Mouse (Mus musculus) heart, embryonic 10.5 days (tissue): Measurements from ENCODE around the gene Cntrl. TPM values are rescaled to one million over a fixed set of nuclear protein-coding genes. Genes with fewer than 3 reads are reported as not detected.

Source experiments
- DNase-seq: peaks from one replicate; pipeline ENCODE4 v3.0.0-alpha.2; 2017; ENCODE audit warnings: low spot score
- H3K27ac ChIP-seq: fragments of 300-500 bp; sonication (generic); 2 replicates; pipeline ENCODE4 v1.5.1; 2016; ENCODE audit warnings: mild to moderate bottlenecking
- H3K27me3 ChIP-seq: fragments of 300-500 bp; sonication (generic); 2 replicates; pipeline ENCODE4 v1.6.1; 2016; ENCODE audit warnings: mild to moderate bottlenecking; ENCODE audit not compliant: poor library complexity, insufficient read depth, severe bottlenecking
- H3K36me3 ChIP-seq: fragments of 300-500 bp; sonication (generic); 2 replicates; pipeline ENCODE4 v1.6.1; 2016; ENCODE audit warnings: mild to moderate bottlenecking, moderate library complexity
- H3K4me1 ChIP-seq: fragments of 300-500 bp; sonication (generic); 2 replicates; pipeline ENCODE4 v1.6.1; 2016; ENCODE audit warnings: mild to moderate bottlenecking
- H3K4me3 ChIP-seq: fragments of 300-500 bp; sonication (generic); 2 replicates; pipeline ENCODE4 v1.5.1; 2016; ENCODE audit warnings: mild to moderate bottlenecking, moderate library complexity
- H3K9me3 ChIP-seq: fragments of 300-500 bp; sonication (generic); 2 replicates; pipeline ENCODE4 v1.6.1; 2016; ENCODE audit warnings: mild to moderate bottlenecking, moderate library complexity
- WGBS: fragments of 180-500 bp; shearing (Covaris S2); methylation state at CpG from one replicate; pipeline ENCODE4 v1.1.7; 2016; 5-methylcytosine and 5-hydroxymethylcytosine counted together
- polyA plus RNA-seq: library from polyadenylated mRNA; unstranded; fragments of >200 nt; fragmentation: Nextera tagmentation; extraction: Ambion mirVana; gene quantifications from 2 replicates; pipeline ENCODE4 v1.2.1, GENCODE M21; 2016

Gene Cntrl
- polyA plus RNA-seq, 1 experiment from 2014 or later = 19.0 TPM

DNA sequence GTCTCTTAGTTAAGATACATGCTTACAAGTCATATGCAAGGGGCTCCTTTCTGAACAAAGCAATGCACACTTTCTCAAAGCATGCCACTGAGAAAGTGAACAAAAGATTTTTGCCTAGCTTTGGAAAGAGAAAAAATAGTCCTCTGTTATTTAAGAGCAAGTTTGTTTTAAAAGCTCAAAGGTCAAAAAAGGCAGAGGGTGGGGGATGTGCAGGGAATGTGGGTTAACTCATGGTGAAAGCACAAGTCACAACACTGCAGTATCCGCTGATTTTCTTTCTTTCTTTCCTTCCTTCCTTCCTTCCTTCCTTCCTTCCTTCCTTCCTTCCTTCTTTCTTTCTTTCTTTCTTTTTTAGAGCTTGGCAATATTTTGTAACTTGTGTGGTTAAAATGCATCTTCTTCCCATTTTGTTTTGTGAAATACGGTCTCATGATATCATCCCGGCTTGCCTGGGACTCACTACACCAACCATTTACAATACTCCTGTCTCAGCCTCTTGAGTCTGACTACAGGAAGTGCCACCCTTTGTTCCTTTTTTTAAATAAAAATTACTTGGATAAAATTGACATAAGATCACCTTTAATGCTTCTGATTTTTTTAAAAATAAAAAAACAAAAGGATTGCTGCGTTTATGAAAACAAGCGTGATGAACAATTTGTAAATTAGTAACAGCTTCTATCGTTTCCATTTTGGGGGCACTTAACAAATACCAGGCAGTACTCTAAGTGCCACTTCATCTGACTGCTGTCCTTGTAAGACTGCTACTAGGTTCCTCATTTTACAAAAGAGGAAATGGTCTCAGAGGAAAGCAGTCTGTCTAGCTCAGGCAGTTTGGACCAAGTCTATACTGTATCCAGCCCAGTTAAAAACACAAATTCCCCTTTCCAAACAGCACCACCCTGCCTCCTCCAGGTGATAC lies 86.6 kb downstream of the Cntrl start:
- no peak for DNase-seq
- Histone ChIP-seq H3K9me3 (no peaks in the 10 kb centered on the region), H3K4me3 (no peak overlapping the region; the same call in 1 of the 2 replicates), H3K27me3 (no peaks in the 10 kb centered on the region), H3K27ac (no peak overlapping the region), H3K36me3 (peaks cover 15% of the 10 kb centered on the region), H3K4me1 (peaks cover 16% of the 10 kb centered on the region)
- 73% methylated on average over 6 of the region's 6 CpGs for WGBS

DNA sequence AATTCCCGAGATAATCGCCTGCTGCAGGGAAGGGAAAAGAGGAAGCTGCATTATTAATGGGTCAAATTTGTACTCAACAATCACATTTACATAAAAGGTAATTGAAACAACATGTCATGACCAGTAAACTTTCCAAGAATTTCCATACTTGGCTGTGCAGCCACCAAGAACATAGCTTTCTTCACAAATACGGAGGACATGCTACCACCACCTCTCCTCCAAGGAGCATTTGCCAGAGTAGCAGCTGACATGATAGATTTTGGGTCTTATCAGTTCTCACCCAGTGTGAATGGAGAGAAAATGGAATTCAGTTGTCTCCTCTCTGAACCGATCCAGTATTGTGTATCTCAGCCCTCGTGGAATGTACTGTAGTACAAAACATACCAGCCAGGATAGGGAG lies 90.2 kb downstream of the Cntrl start:
- no peaks in the 10 kb centered on the region for H3K9me3 ChIP-seq
- H3K27ac ChIP-seq = peak overlapping the region; percentile 100
- H3K4me1 ChIP-seq = peaks cover 19% of the 10 kb centered on the region
- peak overlapping the region; percentile 99 for H3K4me3 ChIP-seq
- peaks cover 6% of the 10 kb centered on the region for H3K36me3 ChIP-seq
- WGBS = 16% methylated on average over 5 of the region's 5 CpGs
- H3K27me3 ChIP-seq = no peaks in the 10 kb centered on the region
- DNase-seq = no peak

DNA sequence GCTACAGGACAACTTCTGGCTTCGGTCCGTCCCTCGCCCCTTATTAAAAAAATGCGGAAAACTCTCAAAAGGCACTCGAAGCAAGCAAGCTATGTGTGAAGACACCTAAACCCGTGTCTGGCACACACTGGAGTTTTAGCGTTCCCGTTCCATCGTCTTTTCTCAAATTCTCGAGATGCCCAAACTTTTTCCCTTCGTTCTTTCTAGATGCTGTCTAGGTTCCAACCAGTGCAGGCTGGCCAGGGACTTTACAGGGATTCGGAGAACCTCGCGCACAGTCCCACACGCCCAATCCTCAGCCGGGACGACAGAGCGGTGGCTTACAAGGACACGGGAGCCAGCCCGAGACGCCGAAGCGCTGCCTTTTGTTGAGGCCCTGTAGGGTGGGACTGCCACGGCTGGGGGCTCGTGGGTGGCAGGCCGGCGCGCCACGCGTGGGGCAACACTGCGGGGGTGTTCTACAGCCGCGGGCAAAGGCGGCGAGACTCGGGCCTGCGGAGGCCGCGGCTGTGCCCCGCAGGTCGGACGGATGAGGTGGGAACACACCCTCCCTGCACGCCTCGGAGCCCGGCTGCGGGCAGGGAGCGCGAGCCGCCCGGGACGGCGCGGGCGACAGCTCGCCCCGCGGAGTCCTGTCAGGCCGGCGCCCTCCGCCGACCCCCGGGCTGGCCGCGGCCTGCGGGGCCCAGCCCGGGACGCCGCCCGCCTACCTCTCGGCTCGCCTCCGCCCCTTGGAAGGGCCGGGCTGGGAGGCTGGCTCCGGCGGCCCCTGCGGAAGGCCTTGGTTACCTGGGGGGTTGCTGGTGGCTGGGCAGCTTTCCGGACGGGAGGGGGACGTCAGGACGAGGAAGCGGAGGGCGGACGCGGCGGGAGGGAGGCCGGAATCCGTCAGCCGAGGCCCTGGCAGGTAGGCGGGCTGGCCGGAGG lies 90.9 kb downstream of the Cntrl start:
- peak overlapping the region; percentile 99 for H3K4me3 ChIP-seq
- no peaks in the 10 kb centered on the region for H3K9me3 ChIP-seq
- H3K36me3 ChIP-seq = peaks cover 6% of the 10 kb centered on the region
- H3K4me1 ChIP-seq = peaks cover 19% of the 10 kb centered on the region
- DNase-seq = peak; percentile 85
- no peaks in the 10 kb centered on the region for H3K27me3 ChIP-seq
- 1% methylated on average over 75 of the region's 90 CpGs for WGBS
- peak overlapping the region; percentile 100 for H3K27ac ChIP-seq

DNA sequence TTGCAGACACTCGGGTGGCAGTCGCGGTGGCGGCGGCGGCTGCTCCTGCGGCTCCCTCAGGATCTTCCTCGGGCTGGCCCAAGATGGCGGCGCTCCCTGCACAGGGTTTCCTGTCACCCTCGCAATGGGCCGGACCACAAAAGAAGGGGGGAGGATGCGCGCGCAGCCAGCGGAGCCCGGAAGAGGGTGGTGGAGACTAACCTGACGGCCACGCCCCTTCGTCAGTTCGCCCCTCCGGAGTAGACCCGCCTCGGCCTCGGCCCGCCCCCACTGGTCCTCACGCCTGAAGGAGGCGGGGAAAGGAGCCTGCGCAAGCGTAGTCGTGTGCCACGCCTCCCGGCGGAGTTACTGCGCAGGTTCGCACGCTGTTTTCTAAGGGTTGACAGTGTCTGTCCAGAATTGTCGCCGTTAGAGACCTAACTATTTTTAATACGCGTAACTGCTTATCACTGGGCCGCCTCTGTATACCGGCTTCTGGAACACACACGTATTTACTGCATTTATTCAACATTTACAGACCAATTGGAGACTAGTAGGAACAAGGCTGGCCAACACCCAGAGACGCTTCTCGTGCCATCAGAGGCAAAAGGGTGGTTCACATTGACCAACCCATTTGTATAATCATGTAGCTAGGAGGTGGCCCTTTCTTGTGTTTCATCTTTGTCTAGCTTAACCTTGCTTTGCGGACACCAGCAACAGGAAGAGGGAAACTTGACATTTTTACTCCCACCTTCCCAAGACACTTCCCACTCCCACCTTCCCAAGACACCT lies 91.8 kb downstream of the Cntrl start, which contains the start of gene Rab14:
Gene Rab14 (minus strand): TSS at position 223 of the 771 bp plus-strand sequence.
- DNase-seq = peak; percentile 100
- H3K36me3 ChIP-seq = peaks cover 6% of the 10 kb centered on the region
- no peaks in the 10 kb centered on the region for H3K9me3 ChIP-seq
- H3K27me3 ChIP-seq = no peaks in the 10 kb centered on the region
- H3K4me1 ChIP-seq = peaks cover 22% of the 10 kb centered on the region
- H3K4me3 ChIP-seq = peak within 1 kb of the TSS; percentile 99
- under 1% methylated on average over 40 of the region's 47 CpGs for WGBS
- H3K27ac ChIP-seq = peak within 1 kb of the TSS; percentile 100

DNA sequence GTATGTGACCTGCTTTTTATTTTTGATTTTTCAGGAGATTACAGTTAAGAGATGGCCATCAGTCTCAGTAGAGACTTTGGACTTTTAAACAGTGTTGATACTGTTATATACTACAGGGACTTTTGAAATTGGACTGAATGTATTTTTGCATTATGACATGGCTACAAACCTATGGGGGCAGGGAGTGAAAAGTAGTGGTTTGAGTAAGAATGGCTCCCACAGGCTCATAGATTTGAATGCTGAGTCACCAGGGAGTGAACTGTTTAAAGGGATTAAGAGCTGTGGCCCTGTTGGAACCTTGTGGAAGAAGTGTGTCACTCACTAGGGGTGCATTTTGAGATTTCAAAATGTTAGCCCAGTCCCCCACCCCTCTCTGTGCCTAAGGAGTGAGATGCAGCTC lies 94.4 kb downstream of the Cntrl start:
- H3K36me3 ChIP-seq = no peaks in the 10 kb centered on the region
- H3K27ac ChIP-seq = no peak overlapping the region
- H3K4me3 ChIP-seq = no peak overlapping the region
- DNase-seq = no peak
- no peaks in the 10 kb centered on the region for H3K27me3 ChIP-seq
- peaks cover 23% of the 10 kb centered on the region for H3K4me1 ChIP-seq
- H3K9me3 ChIP-seq = no peaks in the 10 kb centered on the region

DNA sequence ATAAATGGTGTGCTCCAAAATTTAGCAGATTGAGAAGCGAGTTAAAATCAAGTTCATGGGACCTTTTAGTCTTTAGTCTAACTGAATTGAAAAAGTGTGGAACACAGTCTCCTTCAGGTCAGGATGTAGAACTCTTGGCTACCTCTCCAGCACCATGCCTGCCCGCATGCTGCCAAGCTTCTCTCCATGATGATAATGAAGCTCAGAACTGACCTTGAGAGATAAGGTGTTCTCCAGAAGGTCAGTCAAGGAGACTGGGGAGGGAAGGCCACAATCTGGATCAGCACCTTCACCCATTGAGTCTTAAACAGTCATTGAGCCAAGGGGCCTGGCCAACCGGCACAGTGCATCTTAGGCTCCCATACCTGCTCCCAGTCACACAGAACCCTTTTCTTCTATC lies 97.5 kb downstream of the Cntrl start:
- Histone ChIP-seq H3K27ac (no peak overlapping the region), H3K27me3 (no peaks in the 10 kb centered on the region), H3K36me3 (no peaks in the 10 kb centered on the region), H3K9me3 (no peaks in the 10 kb centered on the region), H3K4me3 (no peak overlapping the region), H3K4me1 (peaks cover 11% of the 10 kb centered on the region)
- no peak for DNase-seq
- 75% methylated on average over 3 of the region's 3 CpGs for WGBS

DNA sequence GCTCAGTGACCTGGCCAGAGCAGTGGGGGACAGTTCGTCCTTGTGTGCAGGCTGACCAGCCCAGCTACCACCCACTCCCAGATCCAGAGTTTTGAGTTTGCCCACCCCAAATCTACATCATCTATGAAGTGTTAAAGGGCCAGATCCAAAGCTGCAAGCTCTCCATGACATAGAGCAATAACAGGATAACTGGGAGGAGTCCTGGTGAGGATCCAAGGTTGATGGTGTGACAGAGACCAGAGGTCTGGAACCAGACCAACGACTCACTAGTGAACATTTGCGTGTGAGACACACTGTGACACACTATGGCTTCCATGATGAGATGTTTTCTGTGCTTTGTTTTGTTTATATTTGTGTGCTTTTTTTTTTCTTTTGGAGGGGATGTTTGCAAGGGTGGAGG lies 98.8 kb downstream of the Cntrl start:
- WGBS = 72% methylated on average over 3 of the region's 3 CpGs
- H3K9me3 ChIP-seq = no peaks in the 10 kb centered on the region
- no peak for DNase-seq

DNA sequence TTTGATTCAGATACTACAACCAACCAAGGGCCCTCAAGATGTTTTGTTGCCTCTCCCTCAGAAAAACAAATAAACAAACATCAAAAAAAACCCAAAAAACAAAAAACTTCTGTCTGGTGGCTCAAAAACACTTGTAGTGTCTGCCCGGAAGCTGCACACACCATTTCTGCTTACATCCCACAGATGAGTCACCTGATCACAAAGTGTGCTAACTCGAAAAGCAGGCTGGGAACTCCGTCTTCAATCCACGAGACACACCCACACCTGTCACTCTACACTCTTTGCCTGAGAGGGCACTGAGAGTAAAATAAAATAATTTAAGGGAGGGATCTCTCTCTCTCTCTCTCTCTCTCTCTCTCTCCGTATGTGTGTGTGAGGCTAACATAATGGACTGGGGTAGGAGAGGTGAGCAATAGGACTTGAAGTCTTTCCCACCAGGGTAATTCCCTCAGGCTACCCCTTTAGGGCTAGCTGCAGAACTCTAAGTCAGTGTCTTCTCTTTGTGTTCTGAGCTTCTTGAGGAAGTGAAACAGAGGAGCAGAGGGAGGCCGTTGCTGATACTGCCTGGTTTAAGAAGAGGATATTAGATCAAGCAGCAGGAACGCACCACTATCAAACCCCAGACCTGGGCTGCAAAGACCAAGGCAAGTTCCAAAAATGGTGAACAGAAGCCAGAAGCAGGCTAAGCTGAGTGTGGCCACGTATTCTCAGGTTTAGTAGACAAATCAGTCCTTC lies 99.8 kb downstream of the Cntrl start:
- no peak for DNase-seq
- Histone ChIP-seq H3K4me1 (peaks cover 11% of the 10 kb centered on the region), H3K27me3 (0 out of 2 replicates have a peak, but pooled peaks cover 5% of the 10 kb centered on the region), H3K9me3 (no peaks in the 10 kb centered on the region), H3K4me3 (no peak overlapping the region), H3K27ac (no peak overlapping the region), H3K36me3 (no peaks in the 10 kb centered on the region)
- 65% methylated on average over 8 of the region's 8 CpGs for WGBS

More for the DNA sequence above, 98.8 kb downstream of the Cntrl start:
- no peaks in the 10 kb centered on the region for H3K36me3 ChIP-seq
- no peak overlapping the region for H3K4me3 ChIP-seq
- no peaks in the 10 kb centered on the region for H3K27me3 ChIP-seq
- H3K4me1 ChIP-seq = peaks cover 11% of the 10 kb centered on the region
- H3K27ac ChIP-seq = no peak overlapping the region

DNA sequence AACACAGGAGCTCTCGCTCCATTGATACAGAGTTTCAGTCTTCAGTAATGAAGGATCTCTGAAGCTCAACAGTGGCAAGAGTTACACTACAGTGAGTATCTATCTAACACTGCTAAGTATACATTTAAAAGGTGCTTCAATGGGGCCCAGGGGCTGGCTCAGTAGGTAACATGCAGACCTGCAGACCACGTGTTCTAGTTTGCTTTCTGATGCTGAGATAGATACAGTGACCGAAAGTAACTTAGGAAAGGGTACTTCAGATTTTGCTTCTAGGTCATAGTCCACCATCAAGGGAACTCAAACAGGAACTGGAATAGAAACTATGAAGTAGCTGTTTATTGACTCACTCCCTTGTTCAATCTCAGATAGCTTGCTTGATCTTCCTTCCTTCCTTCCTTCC lies 102.4 kb downstream of the Cntrl start:
- H3K27ac ChIP-seq = no peak overlapping the region
- H3K4me1 ChIP-seq = peaks cover 11% of the 10 kb centered on the region
- WGBS = 75% methylated on average over 3 of the region's 3 CpGs
- H3K36me3 ChIP-seq = no peaks in the 10 kb centered on the region
- no peak for DNase-seq
- H3K4me3 ChIP-seq = no peak overlapping the region
- no peaks in the 10 kb centered on the region for H3K9me3 ChIP-seq
- H3K27me3 ChIP-seq = 0 out of 2 replicates have a peak, but pooled peaks cover 8% of the 10 kb centered on the region

DNA sequence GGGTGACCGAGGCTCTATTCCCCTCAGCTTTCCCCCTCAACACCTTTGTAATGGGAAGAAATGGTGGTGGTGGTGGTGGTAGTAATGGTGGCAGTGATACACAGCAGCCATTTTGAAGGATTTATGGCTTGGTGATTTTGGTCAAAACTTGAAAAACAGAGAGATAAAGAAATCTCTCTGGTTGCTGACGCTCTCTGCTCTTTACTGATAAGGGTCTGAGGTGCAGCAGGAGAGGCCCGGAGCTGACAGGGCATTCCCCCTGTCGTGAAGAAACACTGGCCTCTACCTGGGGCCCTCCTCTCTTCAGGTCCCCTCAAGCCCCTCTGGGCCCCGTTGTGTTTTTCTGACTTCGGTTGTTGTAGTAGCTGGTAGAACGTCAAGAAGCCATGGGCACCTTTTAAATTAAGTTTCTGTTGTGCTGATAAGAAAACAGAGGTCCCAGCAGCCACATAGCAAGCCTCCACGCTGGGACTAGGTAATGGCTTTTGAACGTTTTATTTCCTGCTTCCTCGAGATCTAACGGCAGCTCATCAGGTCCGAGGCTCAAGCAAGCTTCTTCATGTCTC lies 104.1 kb downstream of the Cntrl start:
- H3K4me1 ChIP-seq = peaks cover 3% of the 10 kb centered on the region; the same call in 1 of the 2 replicates
- H3K9me3 ChIP-seq = no peaks in the 10 kb centered on the region
- no peaks in the 10 kb centered on the region for H3K36me3 ChIP-seq
- no peak overlapping the region for H3K4me3 ChIP-seq
- H3K27ac ChIP-seq = no peak overlapping the region
- no peak for DNase-seq
- 51% methylated on average over 12 of the region's 12 CpGs for WGBS
- 0 out of 2 replicates have a peak, but pooled peaks cover 8% of the 10 kb centered on the region for H3K27me3 ChIP-seq

DNA sequence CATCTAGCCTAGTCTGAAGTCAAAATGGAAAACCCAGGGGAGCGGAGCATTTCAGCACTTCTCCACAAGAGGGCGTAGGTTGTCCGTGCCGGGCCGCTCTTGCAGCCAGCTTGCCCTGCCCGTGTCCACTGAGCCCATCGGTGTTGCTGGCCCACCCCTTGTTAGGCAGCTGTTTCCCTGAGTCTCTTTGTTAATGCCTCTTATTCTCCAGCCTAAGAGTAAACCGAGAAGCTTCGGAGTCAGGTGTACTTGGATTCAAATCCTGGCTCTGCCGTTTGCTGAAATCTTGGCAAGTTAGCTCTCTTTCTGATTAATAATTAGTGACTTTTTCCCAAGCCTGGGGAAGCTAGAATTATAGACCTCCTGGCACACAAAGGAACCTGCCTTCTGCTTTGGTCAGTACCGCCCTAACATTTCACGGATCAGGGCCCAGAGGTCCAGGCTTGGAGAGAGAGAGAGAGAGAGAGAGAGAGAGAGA lies 105.6 kb downstream of the Cntrl start:
- no peaks in the 10 kb centered on the region for H3K9me3 ChIP-seq
- H3K27me3 ChIP-seq = 0 out of 2 replicates have a peak, but pooled peaks cover 8% of the 10 kb centered on the region
- peak; percentile 92 for DNase-seq
- peaks cover 3% of the 10 kb centered on the region; the same call in 1 of the 2 replicates for H3K4me1 ChIP-seq
- no peak overlapping the region for H3K4me3 ChIP-seq
- no peaks in the 10 kb centered on the region for H3K36me3 ChIP-seq
- H3K27ac ChIP-seq = peak overlapping the region; percentile 39; the same call in 1 of the 2 replicates
- 10% methylated on average over 12 of the region's 12 CpGs for WGBS
